Mouse (Mus musculus) embryonic facial prominence, embryonic 13.5 days (tissue): ENCODE data around the gene Irf2bp2. TPM values are rescaled to one million over a fixed set of nuclear protein-coding genes. Genes with fewer than 3 reads are reported as not detected.
A peak's percentile ranks its signal among the peaks of the same experiment; 100 is the strongest.

Experiments used
- ATAC-seq: fragments of 200-750 bp; cut with Nextera tagmentation; 2 replicates; pipeline ENCODE4 v1.8.0; 2017; ENCODE audit warnings: low read depth; ENCODE audit not compliant: insufficient number of reproducible peaks, insufficient read depth, low FRiP score, low TSS enrichment
- H3K27ac ChIP-seq: fragments of 300-500 bp; sonication (generic); 2 replicates; pipeline ENCODE4 v1.5.1; 2015; ENCODE audit warnings: moderate library complexity, mild to moderate bottlenecking, inconsistent platforms
- H3K27me3 ChIP-seq: fragments of 300-500 bp; sonication (generic); 2 replicates; pipeline ENCODE4 v1.6.1; 2015; ENCODE audit warnings: mild to moderate bottlenecking, inconsistent platforms
- H3K36me3 ChIP-seq: fragments of 300-500 bp; sonication (generic); 2 replicates; pipeline ENCODE4 v1.6.1; 2015; ENCODE audit warnings: mild to moderate bottlenecking, inconsistent platforms
- H3K4me1 ChIP-seq: fragments of 300-500 bp; sonication (generic); 2 replicates; pipeline ENCODE4 v1.6.1; 2015; ENCODE audit warnings: inconsistent platforms
- H3K4me2 ChIP-seq: fragments of 300-500 bp; sonication (generic); 2 replicates; pipeline ENCODE4 v1.6.1; 2015; ENCODE audit warnings: moderate library complexity, mild to moderate bottlenecking, inconsistent platforms
- H3K4me3 ChIP-seq: fragments of 300-500 bp; sonication (generic); 2 replicates; pipeline ENCODE4 v1.5.1; 2015; ENCODE audit warnings: mild to moderate bottlenecking, inconsistent platforms
- H3K9ac ChIP-seq: fragments of 300-500 bp; sonication (generic); 2 replicates; pipeline ENCODE4 v1.6.1; 2015; ENCODE audit warnings: mild to moderate bottlenecking, inconsistent platforms
- H3K9me3 ChIP-seq: fragments of 300-500 bp; sonication (generic); 2 replicates; pipeline ENCODE4 v1.6.1; 2016; ENCODE audit warnings: inconsistent platforms
- WGBS: fragments of 180-500 bp; shearing (Covaris S2); methylation state at CpG from one replicate; pipeline ENCODE4 v1.1.7; 2015; ENCODE audit warnings: mixed read lengths; 5-methylcytosine and 5-hydroxymethylcytosine counted together
- polyA plus RNA-seq: library from polyadenylated mRNA; unstranded; fragments of >200 nt; fragmentation: Nextera tagmentation; extraction: Ambion mirVana; gene quantifications from 2 replicates; pipeline ENCODE4 v1.2.1, GENCODE M21; 2015

The Irf2bp2 gene
- polyA plus RNA-seq, 1 experiment from 2014 or later: 11.1 TPM

DNA sequence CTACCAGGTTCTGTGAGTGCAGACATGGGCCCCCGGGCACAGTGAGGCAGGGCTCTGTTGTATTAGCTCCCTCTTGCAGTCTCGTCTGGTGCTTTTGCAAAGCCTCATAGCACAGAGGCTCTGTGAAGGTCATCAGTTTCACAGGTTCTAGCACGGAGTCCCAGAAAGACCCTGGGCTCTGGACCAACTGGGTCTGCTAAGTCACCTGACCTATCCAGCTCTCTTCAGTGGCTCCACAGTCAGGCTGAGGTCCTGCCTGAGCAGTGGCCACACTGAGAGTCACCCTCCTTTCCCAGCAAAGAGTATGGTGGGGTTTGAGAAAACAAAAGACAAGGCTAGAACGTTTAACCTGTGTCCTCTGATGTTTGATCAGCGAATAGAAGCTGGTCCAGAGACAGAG is 51.0 kb downstream of the Irf2bp2 start:
- WGBS: 65% methylated on average over 5 of the region's 5 CpGs
- Histone ChIP-seq H3K9me3 (no peaks in the 10 kb centered on the region), H3K4me1 (peaks cover 24% of the 10 kb centered on the region), H3K4me2 (no peak overlapping the region), H3K27me3 (no peaks in the 10 kb centered on the region), H3K36me3 (no peaks in the 10 kb centered on the region), H3K9ac (no peak overlapping the region), H3K4me3 (no peak overlapping the region), H3K27ac (no peak overlapping the region)
- ATAC-seq: no peak

DNA sequence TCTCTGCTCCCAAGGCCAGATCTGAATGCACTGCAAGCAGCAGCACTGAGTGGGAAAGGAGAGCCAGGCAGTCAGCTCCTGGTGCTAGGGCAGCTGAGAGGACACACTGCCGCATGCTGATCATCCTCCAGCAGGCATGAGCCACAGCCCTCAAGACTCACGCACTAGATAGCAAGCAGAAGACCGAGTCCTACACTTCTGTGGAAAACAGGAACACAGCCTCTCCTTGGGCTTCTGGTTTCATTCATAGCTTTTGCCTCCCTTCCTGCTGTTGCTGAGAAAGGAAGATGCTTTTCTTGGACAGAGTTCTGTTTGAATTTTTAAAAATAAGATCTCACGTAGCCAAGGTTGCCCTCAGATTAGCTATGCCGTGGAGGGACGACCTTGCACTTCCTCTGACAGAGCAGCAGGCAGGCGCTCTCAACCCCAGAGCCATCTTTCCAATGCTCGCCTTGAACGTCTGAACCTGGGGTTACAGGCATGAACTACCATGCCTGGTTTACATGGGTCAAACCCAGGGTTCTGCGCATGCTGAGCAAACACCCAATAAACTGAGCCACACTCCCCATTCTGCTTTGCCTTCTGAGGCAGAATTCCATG is 51.6 kb downstream of the Irf2bp2 start:
- no peak for ATAC-seq
- H3K4me3 ChIP-seq: no peak overlapping the region
- no peaks in the 10 kb centered on the region for H3K9me3 ChIP-seq
- WGBS: 67% methylated on average over 10 of the region's 10 CpGs
- no peaks in the 10 kb centered on the region for H3K36me3 ChIP-seq
- H3K4me2 ChIP-seq: no peak overlapping the region
- peaks cover 30% of the 10 kb centered on the region for H3K4me1 ChIP-seq
- H3K27me3 ChIP-seq: no peaks in the 10 kb centered on the region
- no peak overlapping the region for H3K9ac ChIP-seq
- H3K27ac ChIP-seq: no peak overlapping the region

DNA sequence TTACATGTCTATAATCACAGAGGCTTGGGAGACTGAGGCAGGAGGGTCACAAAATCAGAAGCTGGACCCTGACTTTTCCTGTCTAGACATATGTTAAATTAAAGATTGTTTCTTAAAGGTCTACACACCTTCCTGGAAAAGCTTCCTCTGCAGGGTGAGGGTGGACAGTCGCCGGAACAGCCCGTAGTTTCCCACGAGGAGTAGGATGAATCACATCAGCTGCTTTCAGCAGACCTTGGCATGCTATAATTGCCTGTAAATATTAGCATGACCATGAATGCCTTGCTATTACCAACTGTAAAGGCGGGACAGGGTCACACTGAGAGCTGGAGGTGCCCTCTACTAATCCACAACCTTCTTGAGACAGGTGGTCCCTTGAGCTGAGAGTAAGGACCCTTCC is 53.5 kb downstream of the Irf2bp2 start:
- Histone ChIP-seq H3K4me1 (peaks cover 46% of the 10 kb centered on the region), H3K27ac (no peak overlapping the region), H3K27me3 (no peaks in the 10 kb centered on the region), H3K4me2 (no peak overlapping the region), H3K4me3 (no peak overlapping the region), H3K9ac (no peak overlapping the region), H3K9me3 (no peaks in the 10 kb centered on the region), H3K36me3 (no peaks in the 10 kb centered on the region)
- ATAC-seq: no peak
- WGBS: 85% methylated on average over 5 of the region's 5 CpGs

DNA sequence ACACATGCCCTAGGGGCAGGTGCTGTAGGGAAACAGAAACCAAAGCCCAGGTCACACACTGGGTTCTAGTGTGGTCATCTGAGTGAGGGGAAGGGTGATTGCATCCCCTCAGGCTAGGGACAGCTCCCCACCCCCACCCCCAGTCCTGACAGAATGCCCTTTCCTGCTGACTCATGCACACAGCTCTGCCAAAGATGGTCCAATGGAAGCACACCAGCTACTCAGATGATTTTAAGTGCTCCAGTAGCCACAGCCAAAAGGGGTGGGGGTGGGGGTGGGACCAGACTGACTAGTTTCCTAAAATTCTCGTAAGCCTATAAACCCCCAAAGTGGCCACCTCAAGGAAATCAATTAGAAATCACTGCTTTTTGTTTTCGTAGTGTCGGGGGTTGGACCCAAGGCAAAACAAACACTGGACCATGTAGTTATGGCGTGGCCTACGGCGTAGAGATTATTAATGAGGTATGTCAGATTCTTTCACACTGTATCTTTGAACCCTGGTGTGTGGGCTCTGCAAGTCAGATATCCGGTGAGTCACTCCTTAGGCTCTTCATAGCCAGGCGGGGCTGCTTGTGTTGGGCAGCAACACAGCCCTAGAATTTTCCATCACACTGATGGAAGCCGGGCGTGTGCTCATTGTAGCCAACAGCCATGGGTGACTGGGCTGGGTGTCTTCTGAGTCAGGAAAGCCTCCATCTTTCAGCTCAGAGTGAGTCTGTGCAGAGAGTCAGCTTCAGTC is 54.3 kb downstream of the Irf2bp2 start:
- H3K4me3 ChIP-seq: no peak overlapping the region
- H3K27ac ChIP-seq: 0 out of 2 replicates have a peak overlapping the region, but pooled peaks have one; percentile 89
- ATAC-seq: no peak
- H3K9me3 ChIP-seq: no peaks in the 10 kb centered on the region
- H3K27me3 ChIP-seq: no peaks in the 10 kb centered on the region
- H3K4me2 ChIP-seq: no peak overlapping the region
- H3K9ac ChIP-seq: no peak overlapping the region; the same call in 1 of the 2 replicates
- 76% methylated on average over 10 of the region's 10 CpGs for WGBS
- H3K36me3 ChIP-seq: no peaks in the 10 kb centered on the region
- peaks cover 46% of the 10 kb centered on the region for H3K4me1 ChIP-seq

DNA sequence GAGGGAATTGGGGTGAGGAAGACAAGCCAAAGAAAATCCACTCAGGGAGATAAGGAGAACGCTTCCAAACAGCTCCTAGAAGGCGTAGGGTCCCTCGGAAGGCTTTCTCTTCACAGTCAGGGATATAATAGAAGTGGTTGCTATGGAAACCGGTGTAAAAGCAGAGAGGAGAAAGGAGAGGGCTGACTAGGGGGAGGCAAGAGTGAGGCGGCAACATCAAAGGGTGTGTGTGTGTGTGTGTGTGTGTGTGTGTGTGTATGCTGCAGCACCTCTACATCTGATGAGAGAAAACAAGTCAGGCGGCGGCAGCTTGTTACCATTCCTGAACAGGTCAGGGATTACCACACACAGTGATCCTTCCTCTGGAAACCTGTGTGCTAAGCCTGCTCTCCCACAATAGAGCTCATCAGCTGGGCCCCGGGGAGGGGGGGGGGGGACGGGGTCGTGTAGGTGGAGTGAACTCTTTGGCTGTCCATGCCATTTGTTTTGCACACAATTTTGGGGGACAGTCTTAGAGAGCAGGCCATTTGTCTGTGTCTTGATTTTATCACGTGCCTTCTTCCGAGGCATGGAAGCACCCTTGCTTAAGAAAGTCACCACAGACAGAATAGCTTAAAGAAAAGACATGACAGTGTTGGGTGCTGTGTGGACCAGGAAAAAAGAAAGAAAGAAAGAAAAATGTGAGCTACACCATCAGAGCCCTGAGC is 55.0 kb downstream of the Irf2bp2 start:
- no peak overlapping the region; the same call in 1 of the 2 replicates for H3K9ac ChIP-seq
- no peaks in the 10 kb centered on the region for H3K9me3 ChIP-seq
- no peak overlapping the region for H3K4me3 ChIP-seq
- peaks cover 46% of the 10 kb centered on the region for H3K4me1 ChIP-seq
- 0 out of 2 replicates have a peak overlapping the region, but pooled peaks have one; percentile 89 for H3K27ac ChIP-seq
- no peaks in the 10 kb centered on the region for H3K36me3 ChIP-seq
- 6% methylated on average over 12 of the region's 12 CpGs for WGBS
- no peaks in the 10 kb centered on the region for H3K27me3 ChIP-seq
- H3K4me2 ChIP-seq: no peak overlapping the region
- peak; percentile 54; the same call in 1 of the 2 replicates for ATAC-seq

Other genes starting within 250 kb of the Irf2bp2 start
- gene Coa6, start 171.5 kb downstream of the Irf2bp2 start, polyA plus RNA-seq: 48.2 and 59.9 TPM in 2 replicates
- gene Tarbp1, start 118.9 kb downstream of the Irf2bp2 start, polyA plus RNA-seq: 3.1 and 3.3 TPM in 2 replicates